Mouse (Mus musculus) limb, embryonic 13.5 days (tissue): Measurements from ENCODE around the gene Ap5b1. TPM values are rescaled to one million over a fixed set of nuclear protein-coding genes. Genes with fewer than 3 reads are reported as not detected.
A peak's percentile ranks its signal among the peaks of the same experiment; 100 is the strongest.

Source experiments
- ATAC-seq: fragments of 200-750 bp; cut with Nextera tagmentation; 2 replicates; pipeline ENCODE4 v1.8.0; 2017; ENCODE audit warnings: low read depth, moderate number of reproducible peaks, moderate TSS enrichment; ENCODE audit not compliant: low FRiP score
- H3K27ac ChIP-seq: fragments of 300-500 bp; sonication (generic); 2 replicates; pipeline ENCODE4 v1.5.1; 2015; ENCODE audit warnings: inconsistent platforms, mild to moderate bottlenecking, moderate library complexity
- H3K27me3 ChIP-seq: fragments of 300-500 bp; sonication (generic); 2 replicates; pipeline ENCODE4 v1.6.1; 2015; ENCODE audit warnings: mild to moderate bottlenecking, inconsistent platforms
- H3K36me3 ChIP-seq: fragments of 300-500 bp; sonication (generic); 2 replicates; pipeline ENCODE4 v1.6.1; 2015; ENCODE audit warnings: inconsistent platforms, mild to moderate bottlenecking, moderate library complexity
- H3K4me1 ChIP-seq: fragments of 300-500 bp; sonication (generic); 2 replicates; pipeline ENCODE4 v1.6.1; 2015; ENCODE audit warnings: inconsistent platforms
- H3K4me2 ChIP-seq: fragments of 300-500 bp; sonication (generic); replicated peaks from 2 replicates; pipeline ENCODE4 v1.6.1; 2015; ENCODE audit warnings: inconsistent platforms, mild to moderate bottlenecking, moderate library complexity
- H3K4me3 ChIP-seq: fragments of 300-500 bp; sonication (generic); 2 replicates; pipeline ENCODE4 v1.5.1; 2015; ENCODE audit warnings: moderate library complexity, mild to moderate bottlenecking, inconsistent platforms
- H3K9ac ChIP-seq: fragments of 300-500 bp; sonication (generic); 2 replicates; pipeline ENCODE4 v1.6.1; 2015; ENCODE audit warnings: mild to moderate bottlenecking, inconsistent platforms
- H3K9me3 ChIP-seq: fragments of 300-500 bp; sonication (generic); 2 replicates; pipeline ENCODE4 v1.6.1; 2016; ENCODE audit warnings: inconsistent platforms
- WGBS: fragments of 180-500 bp; shearing (Covaris S2); methylation state at CpG from one replicate; pipeline ENCODE4 v1.1.7; 2015; 5-methylcytosine and 5-hydroxymethylcytosine counted together
- polyA plus RNA-seq: library from polyadenylated mRNA; unstranded; fragments of >200 nt; fragmentation: Nextera tagmentation; extraction: Ambion mirVana; gene quantifications from 2 replicates; pipeline ENCODE4 v1.2.1, GENCODE M21; 2015

The Ap5b1 gene
- polyA plus RNA-seq, 1 experiment from 2014 or later, result 2.7 TPM

DNA sequence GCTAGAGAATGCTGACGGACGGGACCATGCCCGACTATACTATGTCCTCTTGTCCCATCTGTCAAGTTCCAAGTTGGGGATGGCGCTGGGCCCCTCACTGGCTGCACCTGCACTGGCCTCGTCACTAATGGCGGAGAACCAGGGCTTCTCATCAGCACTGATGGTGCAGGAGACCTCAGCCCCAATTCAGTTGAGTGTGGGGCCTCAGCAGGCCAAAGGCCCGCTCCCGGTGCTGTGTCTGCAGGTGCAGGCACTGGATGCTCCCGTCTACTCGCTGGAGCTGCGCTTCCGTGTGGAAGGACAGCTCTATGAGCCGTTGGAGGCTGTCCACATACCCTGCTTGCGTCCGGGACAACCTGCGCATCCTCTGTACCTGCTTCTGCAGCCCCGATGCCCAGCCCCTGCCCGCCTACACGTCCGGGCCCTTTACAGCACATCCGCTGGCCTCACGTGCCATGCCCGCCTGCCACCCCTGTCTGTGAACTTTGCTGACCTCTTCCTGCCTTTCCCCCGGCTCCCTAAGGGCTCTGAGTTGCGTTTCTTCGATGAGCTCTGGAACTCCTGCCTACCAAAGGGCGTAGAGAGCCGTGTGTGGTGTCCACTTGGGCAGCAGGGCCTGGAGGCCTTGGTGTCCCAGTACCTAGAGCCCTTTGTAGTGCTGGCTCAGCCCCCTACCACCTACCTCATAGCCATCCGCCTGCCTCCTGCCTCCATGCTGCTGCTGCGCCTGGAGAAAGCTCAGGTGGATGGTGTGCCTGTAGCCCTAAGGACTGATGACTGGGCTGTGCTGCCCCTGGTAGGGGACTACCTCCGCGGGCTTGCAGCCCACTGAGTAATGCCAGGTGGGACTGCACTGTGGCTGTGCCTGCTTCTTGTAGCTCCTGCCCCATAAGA is 2.8 kb downstream of the Ap5b1 start:
- Histone ChIP-seq H3K27me3 (peaks cover 27% of the 10 kb centered on the region), H3K27ac (no peak overlapping the region), H3K4me2 (no peak overlapping the region), H3K4me1 (peaks cover 18% of the 10 kb centered on the region), H3K36me3 (peaks cover 14% of the 10 kb centered on the region), H3K9me3 (no peaks in the 10 kb centered on the region), H3K9ac (no peak overlapping the region), H3K4me3 (no peak overlapping the region)
- 89% methylated on average over 32 of the region's 32 CpGs for WGBS
- ATAC-seq, result no peak

DNA sequence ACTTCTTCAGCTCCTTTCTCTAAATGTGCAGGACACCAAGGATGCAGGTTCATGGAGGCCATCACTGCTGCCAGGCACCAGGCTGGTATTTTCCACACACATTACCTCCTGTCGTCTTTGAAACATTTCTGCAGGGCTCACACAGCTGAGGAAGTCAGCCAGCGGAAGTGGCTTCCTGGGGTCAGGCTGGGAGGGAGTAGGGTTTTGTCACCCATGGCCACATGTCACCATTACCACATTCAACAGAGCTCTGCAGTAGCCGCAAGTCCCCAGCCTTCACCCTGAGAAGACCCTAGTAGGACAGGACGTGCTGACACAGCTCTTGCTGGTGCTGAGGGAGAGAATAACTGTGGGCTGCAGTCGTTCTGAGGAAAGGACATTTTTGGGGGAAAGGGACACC is 4.0 kb downstream of the Ap5b1 start:
- Histone ChIP-seq H3K27ac (no peak overlapping the region), H3K27me3 (peaks cover 14% of the 10 kb centered on the region), H3K36me3 (peaks cover 14% of the 10 kb centered on the region), H3K9ac (no peak overlapping the region), H3K4me3 (no peak overlapping the region), H3K9me3 (no peaks in the 10 kb centered on the region), H3K4me2 (no peak overlapping the region), H3K4me1 (peaks cover 16% of the 10 kb centered on the region)
- 76% methylated on average over 5 of the region's 5 CpGs for WGBS
- no peak for ATAC-seq

DNA sequence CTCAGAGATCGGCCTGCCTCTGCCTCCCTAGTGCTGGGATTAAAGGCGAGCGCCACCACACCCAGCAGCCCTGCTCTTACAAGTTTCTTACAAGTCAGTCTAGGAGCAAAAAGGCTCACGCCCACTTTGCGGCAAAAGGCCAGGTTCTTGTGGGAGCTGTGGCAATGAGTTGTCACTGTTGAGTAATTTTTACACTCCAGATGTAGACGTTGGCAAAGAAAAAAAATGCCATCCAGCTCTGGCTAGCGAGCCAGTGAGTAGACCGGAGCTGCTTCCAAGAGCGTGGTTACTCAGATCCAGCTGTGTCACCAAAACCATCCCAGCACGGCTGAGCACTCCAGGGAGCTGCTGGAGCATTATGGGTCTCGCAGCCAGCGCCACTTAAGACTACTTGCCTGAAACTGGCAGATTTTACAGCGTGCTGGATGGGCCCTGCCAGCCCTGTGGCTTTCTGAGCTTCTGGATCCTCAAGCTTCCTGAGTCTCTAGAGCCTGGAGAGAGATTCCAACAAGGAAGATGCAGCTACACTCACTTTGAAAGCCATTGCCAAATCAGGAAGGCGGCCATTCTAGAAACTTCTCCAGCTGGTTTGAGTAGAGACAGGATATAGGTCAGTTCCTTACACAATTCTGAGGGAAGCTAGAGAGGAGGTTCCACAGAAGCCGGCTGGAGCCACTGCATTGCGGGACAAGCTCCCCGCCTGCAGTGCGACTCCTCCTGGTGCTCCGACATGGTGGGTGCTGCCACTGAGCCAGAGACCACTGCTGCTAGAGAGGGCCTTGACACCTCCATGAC is 4.7 kb downstream of the Ap5b1 start:
- no peak overlapping the region for H3K27ac ChIP-seq
- H3K9me3 ChIP-seq, result no peaks in the 10 kb centered on the region
- H3K36me3 ChIP-seq, result peaks cover 14% of the 10 kb centered on the region
- H3K4me3 ChIP-seq, result no peak overlapping the region
- ATAC-seq, result no peak
- 78% methylated on average over 19 of the region's 19 CpGs for WGBS
- peaks cover 10% of the 10 kb centered on the region for H3K4me1 ChIP-seq
- no peak overlapping the region for H3K9ac ChIP-seq
- H3K4me2 ChIP-seq, result no peak overlapping the region
- H3K27me3 ChIP-seq, result peaks cover 12% of the 10 kb centered on the region; the same call in 1 of the 2 replicates

DNA sequence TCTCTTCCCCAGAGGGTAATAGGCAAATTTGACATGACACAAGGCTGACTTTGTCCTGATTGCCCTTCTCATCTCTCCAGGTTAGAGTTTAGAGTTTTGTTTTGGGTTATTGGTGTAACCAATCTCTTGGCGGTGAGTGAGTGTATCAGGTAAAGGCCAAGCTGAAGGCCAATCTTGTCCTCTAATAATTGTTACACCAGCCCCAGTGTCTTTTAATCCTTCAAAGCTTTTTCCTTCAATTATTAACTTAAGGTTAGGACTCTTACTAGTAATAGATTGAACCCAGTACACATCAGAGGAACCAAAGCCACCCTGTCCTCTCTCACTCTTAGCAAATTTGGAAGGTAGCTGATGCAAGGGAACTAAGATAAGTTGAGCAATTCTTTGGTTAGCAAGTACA is 7.5 kb downstream of the Ap5b1 start:
- ATAC-seq, result no peak
- Histone ChIP-seq H3K4me1 (no peaks in the 10 kb centered on the region), H3K9me3 (no peaks in the 10 kb centered on the region), H3K4me3 (no peak overlapping the region), H3K36me3 (peaks cover 7% of the 10 kb centered on the region; the same call in 1 of the 2 replicates), H3K27ac (no peak overlapping the region), H3K4me2 (no peak overlapping the region), H3K9ac (no peak overlapping the region), H3K27me3 (0 out of 2 replicates have a peak, but pooled peaks cover 4% of the 10 kb centered on the region)
- 91% methylated on average over 1 of the region's 1 CpGs for WGBS

DNA sequence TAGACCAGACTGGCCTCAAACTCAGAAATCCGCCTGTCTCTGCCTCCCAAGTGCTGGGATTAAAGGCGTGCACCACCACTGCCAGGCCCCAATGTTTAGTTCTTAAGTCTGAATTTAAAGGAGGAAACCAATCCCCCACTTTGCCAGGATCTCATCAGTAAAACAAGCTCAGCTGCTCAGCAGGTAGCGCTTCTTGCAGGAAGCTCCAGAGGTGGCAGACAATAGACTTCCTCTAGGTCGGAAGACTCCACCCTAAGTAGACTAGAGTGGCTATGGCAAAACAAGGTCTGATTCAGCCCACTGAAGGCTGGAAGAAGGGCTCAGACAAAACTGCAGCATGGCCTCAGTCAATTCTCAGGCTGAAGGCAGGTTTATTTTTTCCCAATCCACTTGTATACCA is 12.1 kb downstream of the Ap5b1 start:
- Histone ChIP-seq H3K27ac (no peak overlapping the region), H3K9me3 (no peaks in the 10 kb centered on the region), H3K4me1 (no peaks in the 10 kb centered on the region), H3K27me3 (no peaks in the 10 kb centered on the region), H3K4me2 (no peak overlapping the region), H3K36me3 (no peaks in the 10 kb centered on the region), H3K4me3 (no peak overlapping the region), H3K9ac (no peak overlapping the region)
- no peak for ATAC-seq
- WGBS, result 80% methylated on average over 4 of the region's 4 CpGs

DNA sequence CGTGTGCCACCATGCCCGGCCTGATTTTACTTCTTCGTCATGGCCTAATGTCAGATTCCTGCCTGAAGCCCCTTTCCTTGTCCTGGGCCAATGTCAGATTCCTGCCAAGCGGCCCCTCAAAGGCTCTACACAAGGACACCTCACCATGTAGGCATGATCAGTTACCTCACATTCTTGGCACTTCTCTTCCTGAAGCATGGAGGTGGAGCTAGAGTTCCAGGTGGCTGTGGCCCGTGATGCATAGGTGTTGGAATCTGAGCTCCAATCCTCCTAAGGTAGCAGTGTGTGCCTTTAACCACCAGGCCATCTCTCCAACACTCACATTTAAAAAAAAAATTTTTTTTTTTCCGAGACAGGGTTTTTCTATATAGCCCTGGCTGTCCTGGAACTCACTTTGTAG is 13.0 kb downstream of the Ap5b1 start:
- ATAC-seq, result no peak
- Histone ChIP-seq H3K4me2 (no peak overlapping the region), H3K4me1 (no peaks in the 10 kb centered on the region), H3K9me3 (no peaks in the 10 kb centered on the region), H3K27ac (no peak overlapping the region), H3K27me3 (no peaks in the 10 kb centered on the region), H3K36me3 (no peaks in the 10 kb centered on the region), H3K4me3 (no peak overlapping the region), H3K9ac (no peak overlapping the region)
- 81% methylated on average over 6 of the region's 6 CpGs for WGBS

DNA sequence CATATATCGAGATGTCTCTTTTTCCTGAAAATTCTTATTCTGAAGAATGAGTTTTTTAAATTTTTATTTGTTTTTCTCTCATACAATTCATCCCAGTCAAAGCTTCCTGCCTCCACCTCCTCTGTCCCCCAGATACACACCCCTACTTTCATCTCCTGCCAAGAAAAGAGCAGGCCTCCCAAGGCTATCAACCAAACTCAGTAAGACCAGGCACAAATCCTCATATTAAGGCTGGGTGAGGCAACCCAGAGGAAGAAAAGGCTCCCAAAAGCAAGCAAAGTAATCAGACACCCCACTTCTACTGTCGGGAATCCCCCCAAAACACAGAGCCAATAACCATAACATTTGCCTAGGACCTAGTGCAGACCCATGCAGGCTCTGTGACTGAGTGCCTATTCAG is 14.2 kb downstream of the Ap5b1 start:
- H3K4me3 ChIP-seq, result no peak overlapping the region
- H3K9ac ChIP-seq, result no peak overlapping the region
- H3K36me3 ChIP-seq, result no peaks in the 10 kb centered on the region
- H3K27ac ChIP-seq, result no peak overlapping the region
- H3K4me2 ChIP-seq, result no peak overlapping the region
- no peak for ATAC-seq
- H3K9me3 ChIP-seq, result no peaks in the 10 kb centered on the region
- H3K27me3 ChIP-seq, result no peaks in the 10 kb centered on the region
- H3K4me1 ChIP-seq, result no peaks in the 10 kb centered on the region
- WGBS, result 76% methylated on average over 2 of the region's 2 CpGs

DNA sequence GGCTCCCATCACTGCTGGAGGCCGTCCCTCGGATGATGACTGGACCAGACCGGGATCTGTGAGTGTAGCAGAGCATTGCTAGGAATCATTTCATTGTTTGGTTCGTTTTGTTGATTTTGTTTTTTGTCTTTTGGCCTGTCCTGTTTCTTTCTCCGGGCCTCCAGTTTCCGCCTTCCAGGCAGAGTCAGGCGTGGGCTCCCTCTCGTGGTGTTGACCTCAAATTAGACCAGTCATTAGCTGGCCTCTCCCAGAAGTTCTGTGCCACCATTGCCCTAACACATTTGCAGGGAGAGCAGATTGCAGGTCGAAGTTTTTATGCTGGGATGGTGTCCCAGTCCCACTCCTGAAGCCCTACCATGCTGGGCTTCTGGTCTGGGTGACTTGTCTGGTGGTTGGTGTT is 21.3 kb downstream of the Ap5b1 start:
- no peaks in the 10 kb centered on the region for H3K4me1 ChIP-seq
- no peak overlapping the region for H3K4me2 ChIP-seq
- WGBS, result 71% methylated on average over 9 of the region's 9 CpGs
- no peak for ATAC-seq
- no peak overlapping the region for H3K9ac ChIP-seq
- no peaks in the 10 kb centered on the region for H3K36me3 ChIP-seq
- no peaks in the 10 kb centered on the region for H3K27me3 ChIP-seq
- H3K27ac ChIP-seq, result no peak overlapping the region
- no peak overlapping the region for H3K4me3 ChIP-seq
- H3K9me3 ChIP-seq, result no peaks in the 10 kb centered on the region

DNA sequence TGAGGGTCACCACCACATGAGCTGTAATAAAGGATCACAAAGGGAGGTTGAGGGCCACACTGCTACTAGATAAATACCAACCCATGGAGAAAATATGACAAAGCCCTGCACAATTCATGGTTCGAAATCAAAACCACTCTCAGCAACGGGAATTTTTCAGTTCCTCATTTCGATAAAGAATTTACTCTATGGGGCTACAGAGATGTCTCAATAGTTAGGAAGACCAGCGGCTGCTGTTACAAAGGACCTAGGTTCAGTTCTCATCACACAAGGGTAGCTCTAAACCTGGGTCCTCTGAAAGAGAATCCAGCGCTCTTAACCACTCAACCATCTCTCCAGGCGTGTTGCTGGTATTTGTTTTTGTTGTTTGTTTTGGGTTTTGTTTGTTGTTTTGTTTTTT is 24.1 kb downstream of the Ap5b1 start:
- ATAC-seq, result no peak
- 93% methylated on average over 6 of the region's 6 CpGs for WGBS
- Histone ChIP-seq H3K4me3 (no peak overlapping the region), H3K27me3 (no peaks in the 10 kb centered on the region), H3K27ac (no peak overlapping the region), H3K4me2 (no peak overlapping the region), H3K9ac (no peak overlapping the region), H3K9me3 (no peaks in the 10 kb centered on the region), H3K36me3 (no peaks in the 10 kb centered on the region), H3K4me1 (no peaks in the 10 kb centered on the region)

DNA sequence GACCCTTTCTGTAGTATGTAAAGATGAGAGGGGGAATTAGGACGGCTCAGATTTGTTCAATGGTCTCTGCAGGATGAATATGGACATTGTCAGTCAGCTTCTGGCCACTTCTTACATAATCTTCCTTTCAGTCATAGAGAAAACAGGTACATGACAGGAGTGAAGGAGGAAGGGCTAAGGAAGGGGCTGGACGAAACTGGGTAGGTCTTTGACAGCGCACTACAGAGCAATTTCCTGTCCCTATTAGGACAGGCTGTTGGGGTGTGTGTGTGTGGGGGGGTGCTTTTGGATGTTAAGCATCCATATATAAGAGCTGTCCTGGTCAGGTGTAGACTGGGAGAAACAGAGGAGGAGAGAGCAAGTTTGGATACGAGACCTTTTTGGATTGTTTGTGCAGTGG is 31.4 kb downstream of the Ap5b1 start:
- Histone ChIP-seq H3K9me3 (no peaks in the 10 kb centered on the region), H3K27ac (no peak overlapping the region), H3K4me1 (peaks cover 18% of the 10 kb centered on the region), H3K9ac (no peak overlapping the region), H3K4me2 (no peak overlapping the region), H3K27me3 (no peaks in the 10 kb centered on the region), H3K4me3 (no peak overlapping the region), H3K36me3 (peaks cover 16% of the 10 kb centered on the region)
- ATAC-seq, result no peak
- 78% methylated on average over 4 of the region's 4 CpGs for WGBS

DNA sequence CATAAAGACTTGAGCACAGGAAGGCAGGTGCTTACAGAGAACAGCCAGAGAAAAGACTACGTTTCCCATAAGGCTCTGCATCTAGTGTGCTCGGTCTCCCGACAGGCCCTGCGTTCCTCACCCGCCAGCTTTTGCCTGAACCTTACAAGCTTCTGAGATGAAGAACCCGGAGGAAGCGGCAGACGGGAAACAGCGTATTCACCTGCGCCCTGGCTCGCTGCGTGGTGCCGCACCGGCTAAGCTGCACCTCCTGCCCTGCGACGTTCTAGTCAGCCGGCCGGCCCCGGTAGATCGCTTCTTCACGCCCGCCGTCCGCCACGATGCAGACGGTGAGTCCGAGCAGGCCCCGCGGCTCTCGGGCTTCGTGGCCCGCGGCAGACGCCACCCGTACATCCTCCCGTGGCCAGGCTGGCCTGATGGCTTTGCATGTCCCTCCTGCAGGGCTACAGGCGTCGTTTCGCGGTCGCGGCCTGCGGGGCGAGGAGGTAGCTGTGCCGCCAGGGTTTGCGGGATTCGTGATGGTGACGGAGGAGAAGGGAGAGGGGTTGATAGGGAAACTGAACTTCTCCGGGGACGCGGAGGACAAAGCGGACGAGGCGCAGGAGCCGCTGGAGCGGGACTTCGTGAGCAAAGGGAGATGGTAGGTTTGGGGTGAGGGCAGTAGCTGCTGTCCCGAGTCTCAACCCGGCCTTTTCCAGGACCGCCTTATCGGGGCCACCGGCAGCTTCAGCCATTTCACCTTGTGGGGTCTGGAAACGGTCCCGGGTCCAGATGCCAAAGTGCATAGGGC is 34.1 kb downstream of the Ap5b1 start, which contains the start of gene Rnaseh2c:
Rnaseh2c (plus strand) TSS at position 122 of the 790 bp plus-strand sequence.
- peak within 1 kb of the TSS; percentile 77 for H3K4me2 ChIP-seq

More for the DNA sequence above, 34.1 kb downstream of the Ap5b1 start, which contains the start of gene Rnaseh2c:
- H3K27me3 ChIP-seq, result no peaks in the 10 kb centered on the region
- H3K36me3 ChIP-seq, result peaks cover 43% of the 10 kb centered on the region
- peak within 1 kb of the TSS; percentile 64 for H3K4me3 ChIP-seq
- H3K4me1 ChIP-seq, result peaks cover 18% of the 10 kb centered on the region
- H3K9me3 ChIP-seq, result no peaks in the 10 kb centered on the region
- H3K27ac ChIP-seq, result peak within 1 kb of the TSS; percentile 77
- ATAC-seq, result peak; percentile 86
- H3K9ac ChIP-seq, result peak within 1 kb of the TSS; percentile 97
- WGBS, result under 1% methylated on average over 63 of the region's 64 CpGs
